Mouse (Mus musculus) cerebellum, adult 2 months (tissue): ENCODE data around the gene Etv6.

Experiments used
- CTCF ChIP-seq: fragments of 200-500 bp; IDR thresholded peaks from 2 replicates; pipeline ENCODE4 v1.5.1; 2011; ENCODE audit warnings: low read depth, mild to moderate bottlenecking, control low read depth, low read length, moderate library complexity, borderline replicate concordance; ENCODE audit not compliant: insufficient read depth
- POLR2A ChIP-seq: fragments of 200-500 bp; IDR thresholded peaks from 2 replicates; pipeline ENCODE4 v1.6.1; 2011; ENCODE audit warnings: low read length, control low read depth, borderline replicate concordance; ENCODE audit not compliant: insufficient read depth

- TF ChIP-seq CTCF = no peak
- no peak for TF ChIP-seq POLR2A
Observed at GRCm38 (mm10) chr6:134244071-134244470, 208.6 kb downstream of the Etv6 start.
